Mouse (Mus musculus) midbrain, embryonic 13.5 days (tissue): ENCODE data around the gene Lhx5. TPM values are rescaled to one million over a fixed set of nuclear protein-coding genes. Genes with fewer than 3 reads are reported as not detected.

Experiments used
- ATAC-seq: fragments of 200-750 bp; cut with Nextera tagmentation; 2 replicates; pipeline ENCODE4 v1.8.0; 2017; ENCODE audit warnings: mild to moderate bottlenecking, moderate TSS enrichment, moderate library complexity
- H3K27ac ChIP-seq: fragments of 300-500 bp; sonication (generic); 2 replicates; pipeline ENCODE4 v1.5.1; 2015; ENCODE audit warnings: inconsistent platforms, mild to moderate bottlenecking, moderate library complexity
- H3K27me3 ChIP-seq: fragments of 300-500 bp; sonication (generic); 2 replicates; pipeline ENCODE4 v1.6.1; 2015; ENCODE audit warnings: mild to moderate bottlenecking, inconsistent platforms
- H3K36me3 ChIP-seq: fragments of 300-500 bp; sonication (generic); 2 replicates; pipeline ENCODE4 v1.6.1; 2015; ENCODE audit warnings: mild to moderate bottlenecking, inconsistent platforms
- H3K4me1 ChIP-seq: fragments of 300-500 bp; sonication (generic); replicated peaks from 2 replicates; pipeline ENCODE4 v1.6.1; 2015; ENCODE audit warnings: inconsistent platforms
- H3K4me2 ChIP-seq: fragments of 300-500 bp; sonication (generic); replicated peaks from 2 replicates; pipeline ENCODE4 v1.6.1; 2015; ENCODE audit warnings: moderate library complexity, mild to moderate bottlenecking, inconsistent platforms
- H3K4me3 ChIP-seq: fragments of 300-500 bp; sonication (generic); replicated peaks from 2 replicates; pipeline ENCODE4 v1.5.1; 2015; ENCODE audit warnings: mild to moderate bottlenecking, inconsistent platforms
- H3K9ac ChIP-seq: fragments of 300-500 bp; sonication (generic); replicated peaks from 2 replicates; pipeline ENCODE4 v1.6.1; 2015; ENCODE audit warnings: mild to moderate bottlenecking, inconsistent platforms
- H3K9me3 ChIP-seq: fragments of 300-500 bp; sonication (generic); 2 replicates; pipeline ENCODE4 v1.6.1; 2016; ENCODE audit warnings: mild to moderate bottlenecking, inconsistent platforms
- WGBS: fragments of 180-500 bp; shearing (Covaris S2); methylation state at CpG from one replicate; pipeline ENCODE4 v1.1.7; 2015; 5-methylcytosine and 5-hydroxymethylcytosine counted together
- polyA plus RNA-seq: library from polyadenylated mRNA; unstranded; fragments of >200 nt; fragmentation: Nextera tagmentation; extraction: Ambion mirVana; gene quantifications from 2 replicates; pipeline ENCODE4 v1.2.1, GENCODE M21; 2015

The Lhx5 gene
- polyA plus RNA-seq, 1 experiment from 2014 or later: 55.0 TPM

DNA sequence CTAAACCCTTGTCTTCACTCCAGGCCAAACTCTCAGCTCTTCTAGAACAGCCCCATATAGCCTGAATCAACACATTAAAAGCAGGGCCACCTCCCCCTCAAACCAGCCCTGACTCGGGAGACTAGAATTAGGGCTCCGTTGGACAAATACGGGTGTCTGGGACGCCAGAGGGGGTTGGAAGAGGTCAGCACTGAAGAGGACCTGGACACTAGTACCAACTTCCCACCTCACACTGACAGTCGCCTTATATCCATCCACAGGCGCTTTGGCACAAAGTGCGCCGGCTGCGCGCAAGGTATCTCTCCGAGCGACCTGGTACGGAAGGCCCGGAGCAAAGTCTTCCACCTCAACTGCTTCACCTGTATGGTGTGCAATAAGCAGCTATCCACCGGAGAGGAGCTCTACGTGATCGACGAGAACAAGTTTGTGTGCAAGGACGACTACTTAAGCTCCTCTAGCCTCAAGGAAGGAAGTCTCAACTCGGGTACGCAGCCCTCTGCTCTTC is 2.8 kb downstream of the Lhx5 start:
- 2% methylated on average over 21 of the region's 21 CpGs for WGBS
- peak overlapping the region; percentile 62 for H3K4me3 ChIP-seq
- H3K27ac ChIP-seq: peak overlapping the region; percentile 96
- peak overlapping the region; percentile 83 for H3K9ac ChIP-seq
- no peaks in the 10 kb centered on the region for H3K9me3 ChIP-seq
- no peaks in the 10 kb centered on the region for H3K36me3 ChIP-seq
- peak overlapping the region; percentile 72 for H3K4me2 ChIP-seq
- H3K27me3 ChIP-seq: peaks cover 92% of the 10 kb centered on the region
- H3K4me1 ChIP-seq: peaks cover 49% of the 10 kb centered on the region
- ATAC-seq: no peak

DNA sequence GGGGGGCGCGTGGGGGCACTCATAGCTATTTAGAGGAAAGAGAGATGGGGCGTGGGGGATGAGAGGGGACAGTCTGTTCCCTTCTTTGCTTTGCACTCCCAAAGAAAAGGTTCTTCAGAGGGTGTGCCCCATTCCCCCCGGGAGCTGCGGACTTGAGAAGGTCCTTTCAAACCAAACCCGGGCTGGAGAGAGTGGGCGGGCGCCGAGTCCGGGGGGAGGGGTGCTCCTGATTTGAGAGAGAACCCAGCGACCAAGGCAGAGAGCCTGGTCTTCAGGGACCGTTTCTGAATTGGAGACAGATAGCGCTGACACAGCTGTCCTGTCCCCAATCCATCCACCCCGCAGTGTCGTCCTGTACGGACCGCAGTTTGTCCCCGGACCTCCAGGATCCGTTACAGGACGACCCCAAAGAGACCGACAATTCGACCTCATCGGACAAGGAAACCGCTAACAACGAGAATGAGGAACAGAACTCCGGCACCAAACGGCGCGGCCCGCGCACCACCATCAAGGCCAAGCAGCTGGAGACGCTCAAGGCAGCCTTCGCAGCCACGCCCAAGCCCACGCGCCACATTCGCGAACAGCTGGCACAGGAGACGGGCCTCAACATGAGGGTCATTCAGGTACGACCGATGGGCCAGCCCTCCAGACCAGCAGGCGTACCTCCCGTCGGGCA is 3.6 kb downstream of the Lhx5 start:
- peaks cover 92% of the 10 kb centered on the region for H3K27me3 ChIP-seq
- peak overlapping the region; percentile 72 for H3K4me2 ChIP-seq
- peak overlapping the region; percentile 62 for H3K4me3 ChIP-seq
- under 1% methylated on average over 44 of the region's 44 CpGs for WGBS
- H3K36me3 ChIP-seq: peaks cover 4% of the 10 kb centered on the region; the same call in 1 of the 2 replicates
- H3K27ac ChIP-seq: peak overlapping the region; percentile 96
- no peaks in the 10 kb centered on the region for H3K9me3 ChIP-seq
- H3K4me1 ChIP-seq: peaks cover 57% of the 10 kb centered on the region
- no peak for ATAC-seq
- H3K9ac ChIP-seq: peak overlapping the region; percentile 83

DNA sequence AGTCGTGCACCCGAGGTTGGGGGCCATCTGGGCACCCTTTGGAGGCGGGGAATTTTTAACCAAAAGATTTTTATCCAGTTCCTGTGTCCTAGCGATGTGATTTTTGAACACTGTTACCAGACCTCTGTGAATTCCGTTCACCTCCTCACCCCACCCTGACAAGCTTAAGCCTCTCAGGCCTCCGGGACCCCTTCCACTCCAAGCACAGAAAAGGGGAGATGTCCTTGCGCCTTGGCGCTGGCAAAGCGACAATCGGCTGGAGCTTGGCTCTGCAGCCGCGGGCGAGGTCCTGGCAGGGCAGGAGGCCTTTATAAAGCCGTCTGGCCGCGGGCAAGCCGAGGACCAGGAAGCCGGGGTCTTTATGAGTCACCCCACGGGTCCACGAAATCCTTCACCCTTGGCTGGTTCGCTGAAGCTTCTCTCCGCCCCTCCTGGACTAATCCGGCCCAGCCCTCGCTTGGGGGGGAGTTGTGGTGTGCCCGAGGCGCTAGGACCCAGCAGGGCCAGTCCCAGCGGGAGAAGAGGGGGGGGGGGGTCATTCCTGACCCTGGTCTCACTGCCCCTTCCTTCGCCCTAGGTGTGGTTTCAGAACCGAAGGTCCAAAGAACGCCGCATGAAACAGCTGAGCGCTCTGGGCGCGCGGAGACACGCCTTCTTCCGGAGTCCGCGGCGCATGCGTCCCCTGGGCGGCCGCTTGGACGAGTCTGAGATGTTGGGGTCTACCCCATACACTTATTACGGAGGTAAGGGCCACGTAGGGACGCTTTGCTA is 4.4 kb downstream of the Lhx5 start:
- peaks cover 5% of the 10 kb centered on the region; the same call in 1 of the 2 replicates for H3K36me3 ChIP-seq
- H3K4me3 ChIP-seq: peak overlapping the region; percentile 62
- H3K4me2 ChIP-seq: peak overlapping the region; percentile 72
- H3K9ac ChIP-seq: peak overlapping the region; percentile 83
- WGBS: under 1% methylated on average over 47 of the region's 47 CpGs
- 0 out of 2 replicates have a peak, but pooled peaks have one; percentile 21 for ATAC-seq
- peak overlapping the region; percentile 96 for H3K27ac ChIP-seq
- H3K27me3 ChIP-seq: peaks cover 89% of the 10 kb centered on the region
- peaks cover 61% of the 10 kb centered on the region for H3K4me1 ChIP-seq
- no peaks in the 10 kb centered on the region for H3K9me3 ChIP-seq

DNA sequence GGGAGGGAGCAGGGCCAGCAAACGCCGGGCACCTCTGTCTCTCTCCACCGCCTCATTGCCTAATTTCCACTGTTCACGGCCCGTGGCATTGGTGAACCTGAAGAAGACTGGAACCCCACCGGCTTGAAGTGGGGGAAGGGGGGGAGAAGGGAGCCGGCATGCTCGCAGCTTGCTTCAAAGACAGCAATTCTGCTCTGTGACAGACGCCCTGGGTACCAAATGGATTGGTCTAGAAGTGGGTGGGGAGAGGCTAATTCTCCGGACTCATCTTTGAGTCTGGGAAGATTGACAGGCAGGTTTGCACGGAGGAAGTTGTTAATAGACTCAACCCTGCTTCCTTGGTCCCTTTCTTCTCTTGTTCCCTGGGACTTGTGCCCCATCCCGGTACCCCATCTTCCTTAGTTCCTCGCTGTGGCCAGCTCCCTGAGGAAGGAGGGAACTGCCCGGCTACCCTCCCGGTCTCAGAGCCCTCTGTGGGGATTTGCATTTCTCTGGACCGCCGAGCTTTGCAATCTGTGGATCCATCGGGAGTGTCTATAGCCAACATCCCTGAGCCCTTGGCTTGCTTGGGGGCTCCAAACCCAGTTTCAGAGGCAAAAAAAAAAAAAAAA is 5.5 kb downstream of the Lhx5 start:
- H3K27me3 ChIP-seq: peaks cover 79% of the 10 kb centered on the region
- under 1% methylated on average over 17 of the region's 18 CpGs for WGBS
- ATAC-seq: no peak
- H3K9me3 ChIP-seq: no peaks in the 10 kb centered on the region
- H3K4me1 ChIP-seq: peaks cover 56% of the 10 kb centered on the region
- H3K4me2 ChIP-seq: peak overlapping the region; percentile 72
- H3K4me3 ChIP-seq: peak overlapping the region; percentile 62
- peaks cover 5% of the 10 kb centered on the region; the same call in 1 of the 2 replicates for H3K36me3 ChIP-seq
- peak overlapping the region; percentile 96 for H3K27ac ChIP-seq
- H3K9ac ChIP-seq: peak overlapping the region; percentile 83

DNA sequence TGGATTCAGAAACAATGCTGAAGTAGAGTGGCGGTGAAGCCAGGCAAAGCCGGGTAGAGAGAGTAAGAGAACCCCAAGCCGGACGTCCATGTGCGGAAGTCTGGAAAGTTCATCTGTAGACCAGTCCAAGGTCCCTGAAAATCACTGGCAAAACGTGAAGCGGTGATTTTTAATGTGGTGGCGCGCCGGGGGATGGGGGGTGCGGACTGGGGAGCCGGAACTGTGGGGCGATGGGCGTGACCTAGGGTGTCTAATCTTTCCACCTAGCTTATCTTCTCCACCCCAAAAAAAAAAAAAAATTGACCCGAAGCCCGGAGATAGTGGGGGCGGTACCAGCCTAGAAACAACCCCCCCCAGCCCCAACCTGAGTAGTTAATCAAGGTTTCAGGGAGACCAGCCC is 6.0 kb downstream of the Lhx5 start:
- Histone ChIP-seq H3K9me3 (no peaks in the 10 kb centered on the region), H3K9ac (peak overlapping the region; percentile 83), H3K36me3 (peaks cover 5% of the 10 kb centered on the region; the same call in 1 of the 2 replicates), H3K27me3 (peaks cover 77% of the 10 kb centered on the region), H3K4me2 (peak overlapping the region; percentile 72), H3K4me3 (peak overlapping the region; percentile 62), H3K27ac (peak overlapping the region; percentile 96), H3K4me1 (peaks cover 55% of the 10 kb centered on the region)
- ATAC-seq: no peak
- whole genome bisulfite sequencing: under 1% methylated on average over 17 of the region's 17 CpGs

DNA sequence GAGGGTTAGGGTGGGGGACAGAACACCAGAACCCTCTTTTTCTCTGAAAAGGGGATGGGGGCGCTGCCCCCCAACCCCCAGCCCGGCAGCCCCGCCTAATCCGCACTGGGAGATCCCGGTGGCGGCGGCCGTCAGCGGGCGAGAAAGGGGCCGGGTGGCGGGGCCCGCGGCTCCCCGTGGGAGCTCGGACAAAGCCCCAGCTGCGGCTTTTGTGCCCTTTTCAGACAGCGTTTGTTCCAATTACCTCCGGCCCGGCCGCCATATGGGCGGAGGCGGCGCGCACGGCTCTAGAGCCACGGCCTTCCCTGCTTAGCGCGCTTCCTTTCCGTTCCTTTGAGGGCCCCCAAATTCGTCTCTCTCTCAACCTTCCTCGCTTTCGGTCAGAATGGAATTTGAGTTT is 6.5 kb downstream of the Lhx5 start:
- Histone ChIP-seq H3K4me2 (peak overlapping the region; percentile 72), H3K9ac (peak overlapping the region; percentile 83), H3K4me3 (peak overlapping the region; percentile 62), H3K4me1 (peaks cover 55% of the 10 kb centered on the region), H3K27ac (peak overlapping the region; percentile 96), H3K36me3 (peaks cover 5% of the 10 kb centered on the region; the same call in 1 of the 2 replicates), H3K9me3 (no peaks in the 10 kb centered on the region), H3K27me3 (peaks cover 77% of the 10 kb centered on the region)
- ATAC-seq: no peak
- WGBS: under 1% methylated on average over 33 of the region's 33 CpGs

DNA sequence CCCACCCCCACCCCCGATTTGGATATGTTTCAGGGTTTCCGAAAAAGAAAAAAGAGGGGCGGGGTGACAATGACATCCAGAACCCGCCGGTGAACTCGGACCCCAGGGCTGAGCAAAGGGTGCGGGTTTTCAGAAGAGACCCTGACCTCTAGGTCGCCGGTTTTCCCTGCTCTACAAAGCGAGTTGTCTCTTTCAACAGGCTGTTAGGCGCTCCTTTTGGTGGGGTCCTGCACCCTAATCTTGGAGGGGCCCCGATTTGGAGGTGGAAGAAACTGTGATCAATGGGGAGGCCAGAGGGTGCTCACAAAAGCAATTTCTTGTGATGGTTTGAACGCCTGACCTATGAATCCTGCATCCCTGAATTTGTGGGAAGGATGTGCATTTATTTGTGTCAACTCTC is 7.0 kb downstream of the Lhx5 start:
- peak overlapping the region; percentile 72 for H3K4me2 ChIP-seq
- H3K4me1 ChIP-seq: peaks cover 55% of the 10 kb centered on the region
- H3K27ac ChIP-seq: peak overlapping the region; percentile 96
- peak overlapping the region; percentile 62 for H3K4me3 ChIP-seq
- H3K36me3 ChIP-seq: peaks cover 5% of the 10 kb centered on the region; the same call in 1 of the 2 replicates
- peak overlapping the region; percentile 83 for H3K9ac ChIP-seq
- no peak for ATAC-seq
- H3K9me3 ChIP-seq: no peaks in the 10 kb centered on the region
- WGBS: 3% methylated on average over 13 of the region's 13 CpGs
- H3K27me3 ChIP-seq: peaks cover 78% of the 10 kb centered on the region

DNA sequence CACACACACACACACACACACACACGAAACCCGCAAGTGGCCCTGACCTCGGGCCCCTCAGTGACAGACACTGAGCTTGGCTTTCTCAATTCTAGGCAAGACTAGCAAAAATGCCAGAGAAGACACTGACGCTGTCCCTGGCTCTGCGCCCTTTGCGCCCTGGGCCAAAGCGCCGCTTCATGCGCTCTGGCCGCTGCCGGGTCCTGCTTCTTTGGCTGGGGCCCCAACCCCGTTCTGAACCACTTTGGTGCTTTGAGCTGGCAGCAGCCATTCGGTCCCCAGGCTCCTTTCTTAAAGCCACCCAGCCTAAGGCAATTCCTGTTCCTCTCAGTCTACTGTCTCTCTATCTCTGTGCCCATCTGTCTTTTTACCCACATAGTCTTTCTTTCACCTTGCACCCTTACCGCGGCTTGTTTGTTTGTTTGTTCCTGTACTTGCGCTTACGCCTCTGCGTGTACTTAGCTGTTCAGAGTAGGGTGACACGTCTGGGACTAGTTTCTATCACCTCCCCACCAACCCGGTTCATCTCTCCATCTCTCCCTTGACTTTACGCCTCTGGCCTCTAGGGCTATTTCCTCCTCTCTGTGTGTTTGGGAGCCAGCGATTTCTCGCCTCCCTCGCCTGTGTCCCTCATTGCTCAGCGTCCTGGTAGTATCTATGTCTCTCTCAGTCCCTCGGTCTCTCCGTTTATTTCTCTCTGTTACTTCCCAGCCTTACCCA is 7.7 kb downstream of the Lhx5 start:
- 9% methylated on average over 27 of the region's 27 CpGs for WGBS
- Histone ChIP-seq H3K4me3 (peak overlapping the region; percentile 62), H3K4me1 (peaks cover 55% of the 10 kb centered on the region), H3K4me2 (peak overlapping the region; percentile 72), H3K9ac (peak overlapping the region; percentile 83), H3K27ac (peak overlapping the region; percentile 96), H3K9me3 (no peaks in the 10 kb centered on the region), H3K36me3 (peaks cover 5% of the 10 kb centered on the region; the same call in 1 of the 2 replicates), H3K27me3 (peaks cover 76% of the 10 kb centered on the region)
- ATAC-seq: no peak

DNA sequence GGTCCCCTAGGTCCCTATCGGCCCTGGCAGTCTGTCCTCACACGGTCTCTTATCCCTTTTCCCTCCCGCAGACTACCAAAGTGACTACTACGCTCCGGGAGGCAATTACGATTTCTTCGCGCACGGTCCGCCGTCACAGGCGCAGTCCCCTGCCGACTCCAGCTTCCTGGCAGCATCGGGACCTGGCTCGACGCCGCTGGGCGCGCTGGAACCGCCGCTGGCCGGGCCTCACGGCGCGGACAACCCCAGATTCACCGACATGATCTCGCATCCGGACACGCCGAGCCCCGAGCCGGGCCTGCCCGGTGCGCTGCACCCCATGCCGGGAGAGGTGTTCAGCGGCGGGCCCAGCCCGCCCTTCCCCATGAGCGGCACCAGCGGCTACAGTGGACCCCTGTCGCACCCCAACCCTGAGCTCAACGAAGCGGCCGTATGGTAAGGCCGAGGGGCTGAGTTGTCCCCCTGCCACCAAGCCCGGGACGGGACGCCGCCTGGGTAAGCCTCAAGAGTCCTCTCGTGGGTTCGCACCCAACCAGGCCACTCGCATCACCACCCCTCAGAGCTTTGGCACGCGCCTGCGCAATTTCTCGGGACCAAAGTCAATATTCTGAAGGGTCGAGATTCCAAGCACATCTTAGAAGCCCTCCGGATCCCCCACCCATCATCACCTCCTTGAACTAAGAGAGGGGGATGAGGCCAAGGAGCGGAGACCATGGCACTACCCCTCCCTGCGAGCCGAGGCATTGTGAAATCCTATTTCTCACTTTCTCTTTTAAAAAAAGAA is 8.6 kb downstream of the Lhx5 start:
- H3K27me3 ChIP-seq: peaks cover 76% of the 10 kb centered on the region
- peaks cover 5% of the 10 kb centered on the region; the same call in 1 of the 2 replicates for H3K36me3 ChIP-seq
- H3K4me2 ChIP-seq: peak overlapping the region; percentile 72
- H3K4me3 ChIP-seq: peak overlapping the region; percentile 62
- H3K4me1 ChIP-seq: peaks cover 50% of the 10 kb centered on the region
- 6% methylated on average over 61 of the region's 61 CpGs for WGBS
- 0 out of 2 replicates have a peak, but pooled peaks have one; percentile 28 for ATAC-seq
- no peaks in the 10 kb centered on the region for H3K9me3 ChIP-seq
- H3K27ac ChIP-seq: peak overlapping the region; percentile 96
- peak overlapping the region; percentile 83 for H3K9ac ChIP-seq

DNA sequence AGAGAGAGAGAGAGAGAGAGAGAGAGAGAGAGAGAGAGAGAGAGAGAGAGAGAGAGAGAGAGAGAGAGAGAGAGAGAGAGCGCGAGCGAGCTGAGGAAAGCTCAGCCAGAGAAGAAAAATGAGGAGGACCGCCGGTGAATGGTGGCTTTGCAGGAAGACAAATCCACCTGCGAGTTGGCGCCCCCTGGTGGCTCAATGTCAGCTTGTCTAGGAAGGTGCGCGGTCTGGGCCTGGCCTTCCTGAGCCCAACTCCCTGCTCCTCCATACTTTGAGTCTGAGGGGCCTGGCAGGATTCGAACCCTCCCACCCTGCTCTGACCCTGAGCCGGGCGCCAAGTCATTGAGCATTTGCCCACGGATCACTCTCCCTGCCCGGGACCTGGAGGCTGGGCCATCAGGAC is 9.2 kb downstream of the Lhx5 start:
- 9% methylated on average over 14 of the region's 14 CpGs for WGBS
- ATAC-seq: peak; percentile 65
- peak overlapping the region; percentile 72 for H3K4me2 ChIP-seq
- H3K4me3 ChIP-seq: peak overlapping the region; percentile 62
- peak overlapping the region; percentile 96 for H3K27ac ChIP-seq
- peaks cover 44% of the 10 kb centered on the region for H3K4me1 ChIP-seq
- H3K9me3 ChIP-seq: no peaks in the 10 kb centered on the region
- H3K36me3 ChIP-seq: peaks cover 5% of the 10 kb centered on the region; the same call in 1 of the 2 replicates
- peak overlapping the region; percentile 83; the same call in 1 of the 2 replicates for H3K9ac ChIP-seq
- peaks cover 76% of the 10 kb centered on the region for H3K27me3 ChIP-seq
